Mouse (Mus musculus): Measurements from ENCODE around the gene Hsf5. TPM values are rescaled to one million over a fixed set of nuclear protein-coding genes. Genes with fewer than 3 reads are reported as not detected.

Gene Hsf5
- total RNA-seq, 2 experiments from 2014 or later: 0.54 to 0.82 TPM

DNA sequence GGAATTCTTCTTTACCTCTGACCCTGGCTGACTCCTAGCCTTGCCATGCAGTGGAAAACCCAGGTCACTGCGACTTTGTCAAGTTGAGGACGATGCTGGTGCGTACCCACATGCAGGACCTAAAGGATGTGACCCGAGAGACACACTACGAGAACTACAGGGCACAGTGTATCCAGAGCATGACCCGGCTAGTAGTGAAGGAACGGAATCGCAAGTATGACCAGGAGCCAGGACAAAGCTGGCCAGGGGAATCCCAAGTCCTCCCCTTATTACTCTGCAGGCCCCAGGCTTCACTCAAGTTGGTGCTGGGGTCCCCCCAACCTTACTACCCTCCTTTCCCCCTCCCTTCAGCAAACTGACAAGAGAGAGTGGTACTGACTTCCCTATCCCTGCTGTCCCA is 27.4 kb upstream of the Hsf5 start:
- intact Hi-C loops (cut with DNase I): no loop called here
- DNase-seq: no peak

DNA sequence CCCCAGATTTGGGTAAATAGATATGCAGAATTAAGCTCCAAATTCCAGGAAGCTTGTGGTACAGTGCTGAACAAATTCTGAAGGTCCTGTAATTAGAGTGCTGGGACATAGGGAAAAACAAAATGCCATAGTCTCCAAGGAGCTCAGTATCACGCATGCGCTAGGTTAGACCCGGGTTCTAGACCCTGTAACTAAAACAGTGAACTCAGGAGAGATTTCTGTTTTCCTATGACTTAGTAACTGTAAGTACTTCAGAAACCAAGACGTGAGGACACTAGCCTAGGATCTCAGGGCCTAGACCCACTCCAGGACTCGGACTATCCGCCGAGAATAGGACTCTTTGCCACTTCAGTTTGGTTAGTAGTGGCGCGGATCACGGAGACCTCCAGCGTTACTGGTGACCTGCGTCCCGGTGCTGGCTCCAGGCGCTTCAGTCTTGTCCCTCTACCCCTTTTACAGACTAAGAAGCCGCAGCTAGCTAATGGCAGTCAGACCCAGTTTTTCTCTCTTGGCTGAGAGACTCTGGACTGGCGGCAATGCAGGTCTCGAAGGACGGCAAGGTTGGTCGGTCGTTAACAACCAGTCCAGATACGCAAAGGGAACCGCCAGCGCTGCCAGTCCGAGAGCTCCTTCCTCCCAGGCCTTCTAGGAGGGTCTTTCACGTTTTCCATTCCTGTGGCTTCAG is 26.0 kb upstream of the Hsf5 start:
- DNase-seq: no peak
- intact Hi-C loops (cut with DNase I): no loop called here

DNA sequence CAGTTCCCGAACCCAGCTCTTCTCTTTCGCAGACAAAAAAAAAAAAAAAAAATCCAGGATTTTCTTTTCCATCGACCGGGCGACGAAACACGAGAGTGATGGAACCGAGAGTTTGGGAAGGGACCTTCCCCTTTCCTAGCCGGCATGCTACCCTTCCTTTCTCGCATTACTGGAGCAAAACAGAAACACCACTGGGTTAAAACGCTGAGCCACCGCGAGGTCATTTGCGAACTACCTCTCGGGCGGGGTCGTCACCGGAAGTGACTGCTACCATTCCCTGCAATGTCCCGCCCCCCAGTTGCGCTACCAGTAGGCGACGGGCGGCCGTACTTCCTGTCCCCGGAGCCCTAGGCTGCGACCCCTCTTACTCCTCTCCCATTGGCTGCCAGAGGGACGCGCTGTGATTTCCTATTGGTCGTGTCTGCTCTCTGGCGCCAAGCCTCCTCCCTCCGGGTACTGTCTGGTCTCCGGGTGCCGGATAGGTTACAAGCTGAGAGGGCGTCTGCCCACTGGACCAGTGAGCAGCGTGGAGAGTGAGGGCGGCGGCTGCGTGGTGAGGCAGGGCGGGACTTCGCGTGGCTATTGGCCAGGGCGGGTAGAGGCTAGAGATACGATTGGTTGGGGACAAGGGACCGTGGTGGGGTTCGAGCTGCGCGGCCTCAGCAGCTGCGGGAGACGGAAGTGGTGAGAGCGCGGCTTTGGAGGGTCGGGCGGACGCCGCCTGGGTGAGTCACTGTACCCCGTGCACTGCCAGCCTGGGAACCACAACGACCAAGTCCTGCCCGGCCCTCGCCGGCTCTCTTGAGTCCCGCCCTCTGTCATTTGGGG is 25.2 kb upstream of the Hsf5 start, which contains the start of gene Mtmr4:
Gene Mtmr4 (plus strand): TSS at position 637 of the 828 bp plus-strand sequence.
- intact Hi-C loops (cut with DNase I): no loop called here
- DNase-seq: peak; percentile 100

DNA sequence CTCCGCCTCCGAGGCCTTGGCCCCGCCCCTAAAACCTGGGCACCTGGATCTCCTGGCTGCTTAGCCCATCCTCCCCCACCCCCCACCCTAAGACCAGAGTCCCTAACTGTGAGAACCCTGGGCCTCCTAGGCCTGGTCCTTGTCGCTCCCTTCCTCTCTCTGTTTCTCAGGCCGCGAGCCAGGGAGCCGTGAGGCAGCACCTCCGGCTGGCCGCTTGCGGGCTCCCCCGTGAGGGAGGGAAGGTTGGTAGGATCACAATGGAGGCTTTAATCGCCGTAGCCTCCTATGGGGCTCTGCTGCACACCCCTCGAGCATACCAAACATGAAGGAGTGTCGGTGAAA is 24.6 kb upstream of the Hsf5 start:
- intact Hi-C loops (cut with DNase I): no loop called here
- DNase-seq: no peak

DNA sequence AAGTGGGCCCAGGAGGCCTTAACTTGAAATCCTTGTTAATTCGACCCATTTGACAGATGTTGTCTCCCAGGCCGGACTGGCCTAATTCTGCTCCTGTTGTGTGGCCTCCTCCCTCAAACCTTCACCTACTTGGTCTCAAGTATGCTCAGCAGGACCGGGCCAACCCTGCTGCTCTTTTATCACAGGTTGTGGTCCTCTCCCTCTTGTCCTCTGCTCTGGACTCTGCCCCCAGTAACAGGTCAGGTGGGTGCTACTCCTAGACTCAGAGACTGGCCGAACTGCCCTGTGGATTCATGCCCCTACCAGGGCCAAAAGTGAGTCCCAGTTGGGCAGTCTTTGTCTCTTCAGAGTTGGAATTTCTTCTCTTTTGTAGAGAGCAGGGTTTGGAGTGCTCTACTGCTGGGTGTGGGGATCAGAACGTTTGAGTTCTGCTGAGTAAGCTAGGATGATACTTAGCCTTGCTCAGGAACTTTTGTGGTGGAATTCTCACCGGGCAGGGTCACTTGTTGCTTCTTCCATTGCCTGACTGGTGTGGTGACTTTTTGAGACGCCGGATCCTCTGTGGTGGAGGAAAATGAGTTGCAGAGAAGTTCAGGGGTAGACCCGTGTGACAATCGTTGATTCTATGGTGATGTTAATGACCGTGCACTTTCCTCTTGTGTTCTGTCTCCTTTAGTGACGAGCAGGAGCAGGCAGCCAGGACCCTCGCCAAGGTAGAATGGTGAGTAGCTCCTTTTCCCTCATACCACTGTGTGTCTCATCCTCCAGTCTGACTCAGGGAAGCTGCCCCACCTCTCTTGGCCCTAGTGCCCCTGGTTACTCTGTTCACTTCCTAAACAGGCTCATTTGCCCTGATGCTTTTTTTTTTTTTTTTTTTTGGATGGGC is 24.0 kb upstream of the Hsf5 start:
- intact Hi-C loops (cut with DNase I): no loop called here
- DNase-seq: no peak

DNA sequence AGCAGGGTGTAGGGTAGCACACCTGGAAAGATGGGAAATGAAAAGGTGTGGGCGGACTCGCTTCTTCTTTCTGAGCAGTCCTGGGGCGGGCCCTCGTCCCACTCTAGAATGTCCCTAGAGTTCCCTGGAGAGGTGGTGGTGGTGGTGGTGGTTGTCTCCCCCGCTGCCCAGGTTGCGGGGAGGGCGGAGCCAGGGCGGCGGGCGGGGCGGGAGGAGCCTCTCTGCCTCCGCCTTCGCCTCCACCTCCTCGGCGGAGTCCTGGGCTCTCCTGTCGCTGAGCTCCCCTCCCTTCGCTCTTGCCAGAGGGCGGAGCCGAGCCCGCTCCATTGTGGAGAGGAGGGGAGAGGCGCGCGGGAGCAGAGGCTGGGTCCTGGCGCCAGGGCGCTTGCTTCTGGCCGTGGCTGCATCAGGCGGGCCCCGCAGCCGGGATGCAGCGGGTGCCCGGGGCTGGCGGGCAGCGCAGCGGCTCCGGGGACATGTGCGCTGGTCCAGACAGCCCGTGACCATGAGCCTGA is 21.6 kb upstream of the Hsf5 start:
- peak; percentile 90 for DNase-seq
- intact Hi-C loops (cut with DNase I): no loop called here

DNA sequence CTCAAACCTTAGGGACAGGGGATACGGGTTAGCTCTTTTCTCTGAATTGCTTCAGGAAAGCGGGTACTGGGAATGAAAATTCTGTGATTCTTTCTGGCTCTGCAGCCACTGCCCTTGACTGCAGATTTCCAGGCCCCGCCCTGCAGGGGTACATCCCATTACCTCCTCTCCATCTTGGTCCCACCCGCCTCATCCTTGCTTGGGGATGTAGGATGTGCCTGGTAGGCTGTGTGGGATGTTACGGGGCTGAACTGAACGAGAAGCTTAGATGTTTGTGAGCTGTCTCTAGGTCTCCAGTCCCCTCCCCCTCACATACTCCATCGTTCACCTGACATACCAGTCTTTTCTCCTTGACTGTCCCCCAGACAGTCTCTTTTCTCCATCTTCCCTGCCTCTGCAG is 21.0 kb upstream of the Hsf5 start:
- DNase-seq: no peak
- intact Hi-C loops (cut with DNase I): no loop called here

DNA sequence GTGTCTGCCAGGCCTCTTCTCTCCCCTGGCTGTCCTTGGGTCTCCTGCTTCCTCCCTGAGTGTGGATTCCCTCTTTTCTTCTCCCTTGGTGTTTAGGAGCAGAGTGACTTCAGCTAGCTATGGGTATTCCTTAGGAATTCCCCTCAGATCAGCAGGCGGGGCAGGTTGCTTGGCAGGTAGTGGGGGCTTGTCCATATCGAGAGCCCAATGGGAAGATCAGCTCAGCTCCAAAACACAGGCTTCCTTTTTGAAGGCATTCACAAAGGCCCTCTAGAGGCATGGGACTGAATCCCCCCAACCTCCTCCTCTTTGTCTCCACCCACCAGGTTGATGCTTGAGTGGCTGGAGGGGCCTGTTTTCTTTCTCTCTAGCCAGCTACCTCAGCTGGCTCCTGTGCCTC is 20.5 kb upstream of the Hsf5 start:
- DNase-seq: no peak
- intact Hi-C loops (cut with DNase I): no loop called here

DNA sequence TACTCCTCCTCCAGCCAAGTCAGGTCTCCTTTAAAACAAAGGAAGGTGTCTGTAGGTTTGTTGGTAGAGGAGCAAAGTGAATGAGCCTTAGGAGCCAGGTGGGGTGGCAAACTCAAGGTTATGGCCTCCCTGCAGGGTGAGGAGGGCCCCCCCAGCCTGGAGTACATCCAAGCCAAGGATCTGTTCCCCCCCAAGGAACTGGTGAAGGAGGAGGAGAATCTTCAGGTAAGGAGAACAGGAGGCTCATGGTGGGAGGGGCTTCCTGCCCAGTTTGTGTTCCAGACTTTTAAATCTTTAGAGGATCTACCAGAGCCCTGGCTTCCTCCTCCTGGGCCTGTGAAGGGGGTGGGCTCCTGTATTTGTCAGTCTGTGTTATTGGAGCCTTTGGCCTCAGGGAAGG is 19.9 kb upstream of the Hsf5 start:
- no peak for DNase-seq
- intact Hi-C loops (cut with DNase I): no loop called here

DNA sequence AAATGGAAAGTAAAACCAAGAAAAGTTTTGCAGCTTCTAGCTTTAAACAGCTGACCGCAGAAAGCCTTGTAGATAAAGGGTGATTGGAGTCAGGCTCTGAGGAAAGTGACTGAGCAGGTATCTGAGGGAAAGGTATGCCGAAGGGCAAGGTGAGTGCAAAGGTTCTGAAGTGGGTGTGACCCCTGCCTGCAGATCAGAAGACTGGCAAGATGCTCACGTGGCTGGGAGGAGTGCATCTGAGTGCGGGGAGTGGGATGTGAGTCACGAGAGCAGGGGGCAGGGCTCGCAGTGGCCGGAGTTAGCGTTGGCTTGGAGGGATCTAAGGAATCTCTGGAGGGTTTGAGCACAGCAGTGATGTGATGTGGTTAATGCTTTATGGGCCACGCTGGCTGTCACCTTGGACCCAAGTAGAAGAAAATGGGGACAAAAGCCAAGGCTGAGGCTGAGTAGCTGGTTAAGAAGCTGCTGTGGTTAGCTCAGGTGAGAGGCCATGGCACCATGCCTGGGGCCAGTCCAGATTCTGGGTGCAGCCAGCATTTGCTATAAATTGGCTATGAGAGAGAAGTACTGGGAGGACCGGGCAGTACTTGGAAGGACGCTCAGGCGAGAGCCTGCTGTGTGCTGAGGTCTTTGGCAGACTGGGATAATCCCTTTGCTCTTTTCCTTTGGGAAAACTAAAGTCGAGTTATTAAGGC is 17.4 kb upstream of the Hsf5 start:
- no peak for DNase-seq
- intact Hi-C loops (cut with DNase I): no loop called here

DNA sequence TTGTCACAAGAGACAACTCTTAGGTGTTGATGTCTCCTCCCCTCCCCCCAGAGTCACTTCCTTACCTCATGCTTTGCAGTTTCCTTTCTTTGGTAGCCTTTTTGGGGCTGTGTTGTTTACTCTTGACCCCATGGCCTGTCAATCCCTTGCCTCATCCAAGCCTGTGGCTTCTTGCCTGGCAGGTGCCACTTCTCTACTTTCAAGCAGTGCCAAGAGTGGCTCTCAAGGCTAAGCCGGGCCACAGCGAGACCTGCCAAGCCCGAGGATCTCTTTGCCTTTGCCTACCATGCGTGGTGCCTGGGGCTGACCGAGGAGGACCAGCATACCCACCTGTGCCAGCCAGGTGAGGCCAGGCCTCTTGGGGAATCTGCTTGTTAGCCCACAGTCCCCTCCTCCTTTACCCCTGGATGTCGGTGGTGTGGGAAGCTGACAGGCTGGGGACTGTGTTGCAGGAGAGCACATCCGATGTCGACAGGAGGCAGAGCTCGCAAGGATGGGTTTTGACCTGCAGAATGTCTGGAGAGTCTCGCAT is 16.6 kb upstream of the Hsf5 start:
- intact Hi-C loops (cut with DNase I): no loop called here
- DNase-seq: no peak

DNA sequence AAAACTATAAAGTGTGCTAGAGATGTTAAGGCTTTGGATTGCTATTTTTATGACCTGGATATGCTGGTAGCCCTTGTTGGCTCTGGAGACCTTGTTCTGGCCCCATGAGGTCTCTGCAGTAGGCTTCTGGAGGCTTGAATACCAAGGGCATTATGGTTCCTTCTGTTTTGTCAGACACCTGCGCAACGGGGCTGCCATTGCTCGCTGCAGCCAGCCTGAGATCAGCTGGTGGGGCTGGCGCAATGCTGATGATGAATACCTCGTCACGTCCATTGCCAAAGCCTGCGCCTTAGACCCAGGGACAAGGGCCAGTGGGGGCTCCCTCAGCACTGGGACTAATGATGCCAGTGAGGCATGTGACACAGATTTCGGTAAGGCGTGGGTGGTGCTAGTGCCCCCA is 14.7 kb upstream of the Hsf5 start:
- intact Hi-C loops (cut with DNase I): no loop called here
- no peak for DNase-seq

DNA sequence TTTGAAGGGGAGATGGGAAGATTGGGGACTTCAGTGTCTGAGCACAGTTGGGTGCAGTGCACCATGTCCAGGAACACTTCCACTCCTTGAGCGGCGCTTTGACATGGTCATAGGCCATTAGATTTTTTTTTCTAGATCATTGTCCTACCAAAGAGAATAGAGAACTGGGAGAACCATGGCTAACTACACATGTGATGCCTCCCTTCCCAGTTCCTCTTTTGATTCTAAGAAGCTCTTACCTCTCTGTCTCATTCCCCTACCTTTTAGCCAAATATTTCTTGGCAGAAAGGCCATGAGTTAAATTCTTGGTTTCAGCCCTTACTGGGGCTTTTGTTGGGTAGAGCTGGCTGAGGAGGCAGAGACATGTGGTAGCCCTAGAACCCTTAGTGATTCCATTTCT is 13.4 kb upstream of the Hsf5 start:
- intact Hi-C loops (cut with DNase I): no loop called here
- no peak for DNase-seq

DNA sequence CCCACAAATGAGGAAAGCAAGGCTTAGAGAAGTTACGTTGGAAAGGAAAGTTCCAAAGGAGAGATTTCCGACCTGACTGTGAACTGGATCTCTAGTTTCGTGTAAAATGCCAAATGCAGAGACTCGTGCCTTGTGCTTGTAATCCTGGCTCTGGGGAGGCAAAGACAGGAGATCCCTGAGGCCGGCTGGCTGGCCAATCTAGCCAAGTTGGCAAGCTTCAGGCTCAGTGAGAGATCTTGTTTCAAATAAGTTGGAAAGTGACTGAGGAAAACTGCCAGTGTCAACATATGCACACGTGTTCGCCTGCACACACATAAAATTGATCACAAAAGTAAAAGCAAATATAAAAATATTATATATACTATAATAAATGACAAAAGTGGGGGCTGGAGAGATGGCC is 7.7 kb upstream of the Hsf5 start:
- intact Hi-C loops (cut with DNase I): no loop called here
- DNase-seq: no peak

DNA sequence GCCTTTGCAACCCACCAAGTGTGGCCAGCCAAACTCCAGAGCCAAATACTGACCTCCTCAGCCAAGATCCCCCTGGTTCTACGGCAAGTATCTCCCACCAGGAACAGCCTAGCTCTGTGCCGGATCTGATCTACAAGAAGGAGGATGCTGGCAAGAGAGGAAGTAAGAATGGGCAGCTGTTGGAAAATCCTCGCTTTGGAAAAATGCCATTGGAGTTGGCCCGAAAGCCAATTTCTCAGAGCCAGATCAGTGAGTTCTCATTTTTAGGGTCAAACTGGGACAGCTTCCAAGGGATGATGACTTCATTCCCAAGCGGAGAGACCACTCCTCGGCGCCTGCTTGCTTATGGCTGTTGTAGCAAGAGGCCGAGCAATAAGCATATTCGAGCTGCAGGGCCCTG is 5.4 kb upstream of the Hsf5 start:
- intact Hi-C loops (cut with DNase I): no loop called here
- DNase-seq: peak; percentile 57

DNA sequence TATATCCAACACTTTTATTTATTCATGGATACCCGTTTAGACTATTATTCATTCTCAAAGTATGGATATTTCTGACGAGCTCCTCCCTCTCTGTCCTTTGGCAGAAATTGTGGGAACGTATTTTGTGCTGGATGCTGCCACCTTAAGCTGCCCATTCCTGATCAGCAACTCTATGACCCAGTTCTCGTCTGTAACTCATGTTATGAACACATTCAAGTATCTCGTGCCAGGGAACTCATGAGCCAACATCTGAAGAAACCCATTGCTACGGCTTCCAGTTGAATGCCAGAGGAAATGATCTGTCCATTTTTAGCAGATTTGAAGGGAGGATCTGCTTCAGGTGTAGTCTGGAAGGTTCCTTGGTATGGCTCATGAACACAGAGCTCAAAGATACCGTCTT is 3.0 kb upstream of the Hsf5 start:
- no peak for DNase-seq
- intact Hi-C loops (cut with DNase I): no loop called here

DNA sequence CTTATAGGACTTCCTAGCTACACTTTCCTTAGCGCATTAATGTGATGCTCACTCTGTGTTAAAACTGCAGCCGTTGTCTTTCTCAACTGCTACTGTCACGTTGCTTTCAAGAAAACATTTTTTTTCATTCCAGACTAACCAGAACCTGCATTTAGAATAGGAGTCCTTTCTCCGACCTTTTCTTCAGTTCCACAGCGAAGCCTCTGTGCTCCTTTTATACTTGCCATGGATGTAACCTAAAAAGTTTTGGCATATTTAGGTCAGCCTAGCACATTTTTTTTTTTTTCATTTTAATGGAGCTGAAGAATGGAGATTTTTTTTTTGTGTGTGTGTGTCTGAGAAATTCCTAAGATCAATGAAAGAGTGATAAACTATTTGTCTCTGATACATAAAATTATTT is 1.4 kb upstream of the Hsf5 start:
- intact Hi-C loops (cut with DNase I): no loop called here
- no peak for DNase-seq

DNA sequence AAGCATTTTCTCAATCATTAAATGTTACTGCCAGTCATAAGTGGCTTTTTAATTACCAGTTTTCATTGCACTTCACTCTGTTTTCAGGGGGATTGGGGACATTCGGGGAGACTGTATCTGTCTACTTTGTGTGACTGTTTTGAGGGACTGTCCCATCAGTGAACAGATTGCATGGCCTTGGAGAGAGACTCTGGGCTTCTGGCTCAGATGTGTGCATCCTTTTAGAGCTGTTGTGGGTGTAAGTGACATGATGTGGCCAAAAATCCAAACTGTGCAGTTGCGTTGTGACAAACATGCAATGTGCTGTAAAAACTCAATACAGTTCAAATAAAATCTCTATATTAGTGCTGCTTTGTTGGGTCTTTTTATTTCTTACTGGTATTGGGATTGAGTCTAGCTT is 1.0 kb upstream of the Hsf5 start:
- DNase-seq: no peak
- intact Hi-C loops (cut with DNase I): no loop called here

DNA sequence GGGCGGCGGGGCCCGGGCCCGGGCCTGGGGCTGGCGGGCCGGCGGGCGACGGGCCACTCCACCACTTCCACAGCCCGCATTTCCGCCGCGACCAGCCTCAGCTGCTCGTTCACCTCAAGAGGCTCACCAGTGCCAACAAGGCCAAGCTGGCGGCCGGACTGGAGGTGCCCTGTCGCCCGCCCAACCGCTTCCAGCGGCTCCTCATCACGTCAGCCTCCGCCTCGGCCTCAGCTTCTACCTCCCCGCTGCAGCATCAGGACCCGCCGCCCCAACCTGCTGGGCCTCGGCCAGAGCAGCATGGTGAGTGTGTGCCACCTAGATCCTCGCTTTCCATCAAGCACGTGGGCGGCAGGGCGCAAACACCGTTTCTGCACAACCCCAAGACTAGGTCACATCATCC is 642 bp downstream of the Hsf5 start:
- intact Hi-C loops (cut with DNase I): no loop called here
- DNase-seq: no peak

DNA sequence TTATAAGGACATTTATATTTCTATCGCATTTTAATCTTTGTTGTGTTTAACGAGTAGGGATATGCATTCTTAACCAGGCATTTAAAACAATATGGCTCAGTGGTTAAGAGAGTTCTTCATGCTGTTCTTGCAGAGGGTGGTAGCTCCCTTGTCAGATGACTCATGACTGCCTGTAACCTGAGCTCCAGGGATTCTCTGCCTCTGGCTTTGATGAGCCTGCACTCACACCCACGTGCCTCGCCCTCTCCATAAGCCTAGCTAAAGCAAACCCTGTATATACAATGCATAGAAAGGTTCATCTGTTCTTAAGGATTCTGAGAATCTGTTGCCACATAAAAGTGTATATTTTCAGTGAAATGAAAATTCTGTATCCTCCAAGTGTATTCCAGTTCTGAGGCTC is 6.2 kb downstream of the Hsf5 start:
- DNase-seq: no peak
- intact Hi-C loops (cut with DNase I): no loop called here

DNA sequence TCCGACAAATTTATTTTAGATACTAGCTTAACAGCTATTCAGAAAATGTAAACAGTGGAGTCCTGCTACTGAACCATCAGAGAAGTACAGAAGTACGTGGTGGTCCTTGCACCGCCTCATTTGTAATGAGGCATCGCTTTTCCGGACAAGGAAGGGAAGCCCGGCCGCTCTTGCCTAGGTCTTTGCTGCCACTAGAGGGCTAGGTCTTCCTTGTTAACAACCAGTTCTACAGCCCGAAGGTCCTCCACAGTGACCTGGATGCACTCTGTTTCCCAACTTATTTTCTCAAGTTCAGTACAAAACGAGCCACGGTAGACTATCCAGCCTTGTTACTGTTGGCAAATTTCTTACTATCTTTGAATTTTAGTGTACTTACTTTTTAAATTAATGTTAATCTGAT is 12.9 kb downstream of the Hsf5 start:
- intact Hi-C loops (cut with DNase I): no loop called here
- peak; percentile 50 for DNase-seq
